Comparison of ENCODE assay signal across 8 mouse cellular contexts in genomic region chr19:37560080-37560427, GRCm38 (mm10). TPM values are rescaled to one million over a fixed set of nuclear protein-coding genes. Genes with fewer than 3 reads are reported as not detected.
A peak's percentile ranks its signal among the peaks of the same experiment; 100 is the strongest.
DNase-seq lines count a peak whose midpoint lies in the region; ATAC-seq and TF ChIP-seq lines count a peak whose summit lies in the region.

No protein-coding gene starts in this region.

- 30% methylated on average over 6 of the region's 6 CpGs for whole genome bisulfite sequencing in lung, postnatal 0 days
- 22% methylated on average over 6 of the region's 6 CpGs for WGBS in lung, adult 2 months
- WGBS in embryonic facial prominence, embryonic 13.5 days = 20% methylated on average over 6 of the region's 6 CpGs
- WGBS in kidney, embryonic 15.5 days = 23% methylated on average over 6 of the region's 6 CpGs

- no peaks in the 10 kb centered on the region for H3K27me3 ChIP-seq in lung, postnatal 0 days (replicated peaks; ENCODE audit: insufficient read depth, low read length)
- no peaks in the 10 kb centered on the region for H3K27me3 ChIP-seq in embryonic facial prominence, embryonic 13.5 days
- no peaks in the 10 kb centered on the region for H3K27me3 ChIP-seq in kidney, embryonic 15.5 days

- no peaks in the 10 kb centered on the region for H3K9me3 ChIP-seq in lung, postnatal 0 days (ENCODE audit: low read length)
- H3K9me3 ChIP-seq in embryonic facial prominence, embryonic 13.5 days = no peaks in the 10 kb centered on the region
- no peaks in the 10 kb centered on the region for H3K9me3 ChIP-seq in kidney, embryonic 15.5 days (replicated peaks)

- no peak for ATAC-seq in lung, postnatal 0 days
- ATAC-seq in embryonic facial prominence, embryonic 13.5 days (ENCODE audit: insufficient number of reproducible peaks, insufficient read depth, low FRiP score, low TSS enrichment, low read depth) = no peak
- peak; percentile 61 for ATAC-seq in kidney, embryonic 15.5 days (replicated peaks; ENCODE audit: low FRiP score)

- TF ChIP-seq POLR2A in lung, adult 2 months (IDR thresholded peaks at IDR 0.05; ENCODE audit: borderline replicate concordance, extremely low read depth, low read depth, low read length) = no peak

- no peak for TF ChIP-seq EP300 in lung, postnatal 0 days (IDR thresholded peaks at IDR 0.05)

- no peak overlapping the region for H3K4me2 ChIP-seq in lung, postnatal 0 days (replicated peaks; ENCODE audit: low read depth, low read length)
- peak overlapping the region; percentile 48 for H3K4me2 ChIP-seq in embryonic facial prominence, embryonic 13.5 days
- peak overlapping the region; percentile 47 for H3K4me2 ChIP-seq in kidney, embryonic 15.5 days

- no peak overlapping the region for H3K4me3 ChIP-seq in lung, postnatal 0 days (ENCODE audit: low read depth, low read length)
- H3K4me3 ChIP-seq in lung, adult 2 months (replicated peaks; ENCODE audit: extremely low read depth, low read depth, low read length) = no peak overlapping the region
- H3K4me3 ChIP-seq in embryonic facial prominence, embryonic 13.5 days = peak overlapping the region; percentile 18; the same call in 1 of the 2 replicates
- H3K4me3 ChIP-seq in kidney, embryonic 15.5 days (replicated peaks) = no peak overlapping the region; the same call in 1 of the 2 replicates

- H3K36me3 ChIP-seq in lung, postnatal 0 days (ENCODE audit: insufficient read depth, low read length) = no peaks in the 10 kb centered on the region
- no peaks in the 10 kb centered on the region for H3K36me3 ChIP-seq in embryonic facial prominence, embryonic 13.5 days
- H3K36me3 ChIP-seq in kidney, embryonic 15.5 days = no peaks in the 10 kb centered on the region

- H3K4me1 ChIP-seq in lung, postnatal 0 days (ENCODE audit: insufficient read depth, low read depth, low read length) = no peaks in the 10 kb centered on the region
- H3K4me1 ChIP-seq in lung, adult 2 months (ENCODE audit: control insufficient read depth, insufficient read depth, low read length) = peaks cover 14% of the 10 kb centered on the region
- H3K4me1 ChIP-seq in embryonic facial prominence, embryonic 13.5 days = peaks cover 11% of the 10 kb centered on the region
- peaks cover 28% of the 10 kb centered on the region for H3K4me1 ChIP-seq in kidney, embryonic 15.5 days

- TF ChIP-seq CTCF in lung, postnatal 0 days (IDR thresholded peaks at IDR 0.05) = no peak
- no peak for TF ChIP-seq CTCF in lung, adult 2 months (IDR thresholded peaks at IDR 0.05; ENCODE audit: insufficient read depth, low read length)

- H3K9ac ChIP-seq in lung, postnatal 0 days (replicated peaks; ENCODE audit: low read depth) = no peak overlapping the region
- H3K9ac ChIP-seq in embryonic facial prominence, embryonic 13.5 days = 0 out of 2 replicates have a peak overlapping the region, but pooled peaks have one; percentile 44
- 0 out of 2 replicates have a peak overlapping the region, but pooled peaks have one; percentile 17 for H3K9ac ChIP-seq in kidney, embryonic 15.5 days

- no peak overlapping the region for H3K27ac ChIP-seq in lung, postnatal 0 days (ENCODE audit: low read length)
- no peak overlapping the region for H3K27ac ChIP-seq in embryonic facial prominence, embryonic 13.5 days
- peak overlapping the region; percentile 87 for H3K27ac ChIP-seq in kidney, embryonic 15.5 days

- DNase-seq in lung, postnatal 0 days (ENCODE audit: low spot score) = peak; percentile 17
- DNase-seq in lung, adult 2 months = no peak
- peak; percentile 42 for DNase-seq in skeletal muscle tissue, adult 2 months (ENCODE audit: low read depth, low spot score)
- DNase-seq in adrenal gland, adult (ENCODE audit: inconsistent age in 2 of 2, low spot score in 1 of 2) = no peak
- DNase-seq in thymus, postnatal 10 days (ENCODE audit: low spot score in 2 of 2) = no peak
- DNase-seq in adrenal gland, adult 2 months = no peak

RNA-seq across cellular contexts. Expression of gene Exoc6, which starts 9.8 kb away (rescaled TPM):
- polyA plus RNA-seq in lung, postnatal 0 days (2015; fragmentation: Nextera tagmentation; extraction: Ambion mirVana) = 11.3 and 11.9 TPM in 2 replicates
- 6.8 and 10.1 TPM in 2 replicates for polyA plus RNA-seq in lung, adult 2 months (2012; rRNA removed)
- 4.3 and 6.0 TPM in 2 replicates for polyA plus RNA-seq in embryonic facial prominence, embryonic 13.5 days (2015; fragmentation: Nextera tagmentation; extraction: Ambion mirVana)
- 23.2 and 23.4 TPM in 2 replicates for polyA plus RNA-seq in kidney, embryonic 15.5 days (2015; fragmentation: Nextera tagmentation; extraction: Ambion mirVana)
- total RNA-seq in adrenal gland, adult 2 months (2021) = 10 to 100 TPM; 20.5 to 20.9 TPM
- polyA plus RNA-seq in adrenal gland, adult 2 months (2012; rRNA removed) = 3.3 and 3.7 TPM in 2 replicates

Comparison
In these comparisons a context has a peak if more than half of its experiments do, and no peak if none do; other contexts are left out.
1. DNase-seq: peak in lung, postnatal 0 days (single experiment) and skeletal muscle tissue, adult 2 months (single experiment); none in lung, adult 2 months (single experiment), adrenal gland, adult (0 of 2), thymus, postnatal 10 days (0 of 2) and adrenal gland, adult 2 months (single experiment).